Mouse (Mus musculus) limb, embryonic 13.5 days (tissue): ENCODE measurements around the gene Igtp. TPM values are rescaled to one million over a fixed set of nuclear protein-coding genes. Genes with fewer than 3 reads are reported as not detected.
"Not testable (repeated sequence)": the region's sequence is repeated elsewhere in the genome, so short reads cannot be mapped to it uniquely, and the experiment has no call there.

Source experiments
- ATAC-seq: fragments of 200-750 bp; cut with Nextera tagmentation; 2 replicates; pipeline ENCODE4 v1.8.0; 2017; ENCODE audit warnings: low read depth, moderate number of reproducible peaks, moderate TSS enrichment; ENCODE audit not compliant: low FRiP score
- H3K27ac ChIP-seq: fragments of 300-500 bp; sonication (generic); 2 replicates; pipeline ENCODE4 v1.5.1; 2015; ENCODE audit warnings: inconsistent platforms, mild to moderate bottlenecking, moderate library complexity
- H3K27me3 ChIP-seq: fragments of 300-500 bp; sonication (generic); 2 replicates; pipeline ENCODE4 v1.6.1; 2015; ENCODE audit warnings: mild to moderate bottlenecking, inconsistent platforms
- H3K36me3 ChIP-seq: fragments of 300-500 bp; sonication (generic); 2 replicates; pipeline ENCODE4 v1.6.1; 2015; ENCODE audit warnings: inconsistent platforms, mild to moderate bottlenecking, moderate library complexity
- H3K4me1 ChIP-seq: fragments of 300-500 bp; sonication (generic); 2 replicates; pipeline ENCODE4 v1.6.1; 2015; ENCODE audit warnings: inconsistent platforms
- H3K4me2 ChIP-seq: fragments of 300-500 bp; sonication (generic); replicated peaks from 2 replicates; pipeline ENCODE4 v1.6.1; 2015; ENCODE audit warnings: inconsistent platforms, mild to moderate bottlenecking, moderate library complexity
- H3K4me3 ChIP-seq: fragments of 300-500 bp; sonication (generic); 2 replicates; pipeline ENCODE4 v1.5.1; 2015; ENCODE audit warnings: moderate library complexity, mild to moderate bottlenecking, inconsistent platforms
- H3K9ac ChIP-seq: fragments of 300-500 bp; sonication (generic); 2 replicates; pipeline ENCODE4 v1.6.1; 2015; ENCODE audit warnings: mild to moderate bottlenecking, inconsistent platforms
- H3K9me3 ChIP-seq: fragments of 300-500 bp; sonication (generic); 2 replicates; pipeline ENCODE4 v1.6.1; 2016; ENCODE audit warnings: inconsistent platforms
- WGBS: fragments of 180-500 bp; shearing (Covaris S2); methylation state at CpG from one replicate; pipeline ENCODE4 v1.1.7; 2015; 5-methylcytosine and 5-hydroxymethylcytosine counted together
- polyA plus RNA-seq: library from polyadenylated mRNA; unstranded; fragments of >200 nt; fragmentation: Nextera tagmentation; extraction: Ambion mirVana; gene quantifications from 2 replicates; pipeline ENCODE4 v1.2.1, GENCODE M21; 2015

Gene Igtp
- polyA plus RNA-seq, 1 experiment from 2014 or later = 3.4 TPM

- H3K4me3 ChIP-seq = peak overlapping the region; percentile 49
- H3K9ac ChIP-seq = peak overlapping the region; percentile 35; the same call in 1 of the 2 replicates
- peak; percentile 29; the same call in 1 of the 2 replicates for ATAC-seq
- H3K9me3 ChIP-seq, H3K27ac ChIP-seq, H3K27me3 ChIP-seq, H3K36me3 ChIP-seq: not testable (repeated sequence)
- H3K4me1 ChIP-seq = peaks cover 13% of the 10 kb centered on the region
- 10% methylated on average over 2 of the region's 3 CpGs for WGBS
- H3K4me2 ChIP-seq = peak overlapping the region; percentile 64
These were observed 15.7 kb downstream of the Igtp start for GRCm38 (mm10) chr11:58215049-58215430.

GRCm38 (mm10) chr11:58215814-58216213, 16.5 kb downstream of the Igtp start:
- whole genome bisulfite sequencing = 81% methylated on average over 5 of the region's 5 CpGs
- H3K27ac ChIP-seq = no peak overlapping the region
- no peaks in the 10 kb centered on the region for H3K36me3 ChIP-seq
- no peaks in the 10 kb centered on the region for H3K27me3 ChIP-seq
- H3K4me3 ChIP-seq = no peak overlapping the region
- ATAC-seq = no peak
- no peak overlapping the region for H3K9ac ChIP-seq
- H3K4me2 ChIP-seq = no peak overlapping the region
- H3K9me3 ChIP-seq = no peaks in the 10 kb centered on the region
- peaks cover 11% of the 10 kb centered on the region for H3K4me1 ChIP-seq

- no peak overlapping the region for H3K4me2 ChIP-seq
- ATAC-seq = no peak
- no peaks in the 10 kb centered on the region for H3K27me3 ChIP-seq
- WGBS = 83% methylated on average over 6 of the region's 6 CpGs
- peaks cover 5% of the 10 kb centered on the region; the same call in 1 of the 2 replicates for H3K4me1 ChIP-seq
- H3K4me3 ChIP-seq = no peak overlapping the region
- H3K27ac ChIP-seq = no peak overlapping the region
- H3K9ac ChIP-seq = no peak overlapping the region
- no peaks in the 10 kb centered on the region for H3K9me3 ChIP-seq
- no peaks in the 10 kb centered on the region for H3K36me3 ChIP-seq
These were observed 17.5 kb downstream of the Igtp start for GRCm38 (mm10) chr11:58216823-58217222.

- no peaks in the 10 kb centered on the region for H3K27me3 ChIP-seq
- H3K9me3 ChIP-seq = no peaks in the 10 kb centered on the region
- peak; percentile 40; the same call in 1 of the 2 replicates for ATAC-seq
- WGBS = 27% methylated on average over 4 of the region's 4 CpGs
- no peak overlapping the region for H3K9ac ChIP-seq
- no peak overlapping the region for H3K4me2 ChIP-seq
- H3K36me3 ChIP-seq = no peaks in the 10 kb centered on the region
- H3K4me1 ChIP-seq = 0 out of 2 replicates have a peak, but pooled peaks cover 3% of the 10 kb centered on the region
- no peak overlapping the region for H3K4me3 ChIP-seq
- no peak overlapping the region for H3K27ac ChIP-seq
These were observed 24.4 kb downstream of the Igtp start for GRCm38 (mm10) chr11:58223751-58224150.

GRCm38 (mm10) chr11:58224313-58224712, 25.0 kb downstream of the Igtp start:
- Histone ChIP-seq H3K36me3 (no peaks in the 10 kb centered on the region), H3K4me2 (no peak overlapping the region), H3K9ac (no peak overlapping the region), H3K27ac (no peak overlapping the region), H3K9me3 (no peaks in the 10 kb centered on the region), H3K27me3 (no peaks in the 10 kb centered on the region), H3K4me3 (no peak overlapping the region), H3K4me1 (0 out of 2 replicates have a peak, but pooled peaks cover 3% of the 10 kb centered on the region)
- WGBS = 58% methylated on average over 7 of the region's 7 CpGs
- no peak for ATAC-seq

- H3K27me3 ChIP-seq, ATAC-seq, H3K9ac ChIP-seq, H3K4me1 ChIP-seq, H3K4me3 ChIP-seq, H3K27ac ChIP-seq, H3K9me3 ChIP-seq, H3K36me3 ChIP-seq, H3K4me2 ChIP-seq: not testable (repeated sequence)
- 75% methylated on average over 2 of the region's 2 CpGs for WGBS
These were observed 25.5 kb downstream of the Igtp start for GRCm38 (mm10) chr11:58224872-58225271.

- H3K36me3 ChIP-seq = no peaks in the 10 kb centered on the region
These were observed 26.3 kb downstream of the Igtp start for GRCm38 (mm10) chr11:58225655-58226054.

GRCm38 (mm10) chr11:58226425-58226824, 27.1 kb downstream of the Igtp start:
- no peak for ATAC-seq
- H3K36me3 ChIP-seq = no peaks in the 10 kb centered on the region
- no peak overlapping the region for H3K9ac ChIP-seq

More at GRCm38 (mm10) chr11:58225655-58226054, 26.3 kb downstream of the Igtp start:
- Histone ChIP-seq H3K4me3 (no peak overlapping the region), H3K9me3 (no peaks in the 10 kb centered on the region), H3K4me2 (no peak overlapping the region), H3K27me3 (no peaks in the 10 kb centered on the region), H3K27ac (no peak overlapping the region), H3K9ac (no peak overlapping the region), H3K4me1 (0 out of 2 replicates have a peak, but pooled peaks cover 3% of the 10 kb centered on the region)
- WGBS = 13% methylated on average over 5 of the region's 5 CpGs
- peak; percentile 44; the same call in 1 of the 2 replicates for ATAC-seq

GRCm38 (mm10) chr11:58228021-58228420, 28.7 kb downstream of the Igtp start:
- not testable (repeated sequence) for H3K4me3 ChIP-seq, H3K36me3 ChIP-seq, ATAC-seq, H3K9me3 ChIP-seq, H3K4me1 ChIP-seq, H3K27ac ChIP-seq, H3K4me2 ChIP-seq, H3K9ac ChIP-seq, H3K27me3 ChIP-seq
- 84% methylated on average over 2 of the region's 2 CpGs for WGBS

More at GRCm38 (mm10) chr11:58226425-58226824, 27.1 kb downstream of the Igtp start:
- Histone ChIP-seq H3K9me3 (no peaks in the 10 kb centered on the region), H3K4me2 (no peak overlapping the region), H3K27ac (no peak overlapping the region), H3K27me3 (no peaks in the 10 kb centered on the region), H3K4me3 (no peak overlapping the region), H3K4me1 (0 out of 2 replicates have a peak, but pooled peaks cover 3% of the 10 kb centered on the region)

- no peak overlapping the region for H3K27ac ChIP-seq
- H3K4me1 ChIP-seq = 0 out of 2 replicates have a peak, but pooled peaks cover 3% of the 10 kb centered on the region
- no peak overlapping the region for H3K4me2 ChIP-seq
- no peaks in the 10 kb centered on the region for H3K27me3 ChIP-seq
- H3K4me3 ChIP-seq = no peak overlapping the region
- no peak for ATAC-seq
- no peak overlapping the region for H3K9ac ChIP-seq
- WGBS = 61% methylated on average over 16 of the region's 16 CpGs
- no peaks in the 10 kb centered on the region for H3K9me3 ChIP-seq
- H3K36me3 ChIP-seq = no peaks in the 10 kb centered on the region
These were observed 31.1 kb downstream of the Igtp start for GRCm38 (mm10) chr11:58230396-58230910.

- Histone ChIP-seq H3K4me2 (no peak overlapping the region), H3K4me3 (no peak overlapping the region), H3K36me3 (no peaks in the 10 kb centered on the region), H3K27me3 (no peaks in the 10 kb centered on the region), H3K4me1 (no peaks in the 10 kb centered on the region), H3K27ac (no peak overlapping the region), H3K9me3 (no peaks in the 10 kb centered on the region), H3K9ac (no peak overlapping the region)
- WGBS = 87% methylated on average over 8 of the region's 8 CpGs
- no peak for ATAC-seq
These were observed 31.8 kb downstream of the Igtp start for GRCm38 (mm10) chr11:58231156-58231555.

GRCm38 (mm10) chr11:58234551-58234950, 35.2 kb downstream of the Igtp start:
- not testable (repeated sequence) for H3K36me3 ChIP-seq, H3K27ac ChIP-seq, H3K4me3 ChIP-seq, H3K4me1 ChIP-seq, H3K9ac ChIP-seq, H3K9me3 ChIP-seq, H3K27me3 ChIP-seq, ATAC-seq, H3K4me2 ChIP-seq
- WGBS = 81% methylated on average over 3 of the region's 3 CpGs

- H3K9ac ChIP-seq = no peak overlapping the region
- ATAC-seq = no peak
These were observed 35.8 kb downstream of the Igtp start for GRCm38 (mm10) chr11:58235152-58235551.

More at GRCm38 (mm10) chr11:58235152-58235551, 35.8 kb downstream of the Igtp start:
- no peaks in the 10 kb centered on the region for H3K9me3 ChIP-seq
- 0 out of 2 replicates have a peak, but pooled peaks cover 4% of the 10 kb centered on the region for H3K27me3 ChIP-seq
- WGBS = 13% methylated on average over 6 of the region's 6 CpGs
- H3K27ac ChIP-seq = no peak overlapping the region
- H3K4me2 ChIP-seq = no peak overlapping the region
- H3K36me3 ChIP-seq = no peaks in the 10 kb centered on the region
- H3K4me3 ChIP-seq = no peak overlapping the region
- H3K4me1 ChIP-seq = peaks cover 6% of the 10 kb centered on the region; the same call in 1 of the 2 replicates
